Mouse (Mus musculus): Measurements from ENCODE around the gene Pdxp.

GRCm38 (mm10) chr15:78918126-78918525 lies 4.4 kb downstream of the Pdxp start:
- no peak for TF ChIP-seq CTCF (IDR thresholded peaks at IDR 0.05; ENCODE audit: low read depth)
- TF ChIP-seq EP300 (IDR thresholded peaks at IDR 0.05; ENCODE audit: low read depth) = no peak

Measured in liver, postnatal 0 days (tissue).